Mouse (Mus musculus) heart, adult 11 months (tissue): ENCODE measurements at regions not wholly inside any gene's neighbourhood (a gene's known extent, or its start where the extent isn't known, plus 50 kb on each side); places are given as distances from the start of the nearest gene placed in this dataset.

Experiments used
- DNase-seq: peaks from one replicate; pipeline ENCODE4 v3.0.0; 2022

GRCm38 (mm10) chr2:179277887-179278282 lies 164.3 kb upstream of the Cdh4 start:
- DNase-seq: peak; percentile 90

DNA sequence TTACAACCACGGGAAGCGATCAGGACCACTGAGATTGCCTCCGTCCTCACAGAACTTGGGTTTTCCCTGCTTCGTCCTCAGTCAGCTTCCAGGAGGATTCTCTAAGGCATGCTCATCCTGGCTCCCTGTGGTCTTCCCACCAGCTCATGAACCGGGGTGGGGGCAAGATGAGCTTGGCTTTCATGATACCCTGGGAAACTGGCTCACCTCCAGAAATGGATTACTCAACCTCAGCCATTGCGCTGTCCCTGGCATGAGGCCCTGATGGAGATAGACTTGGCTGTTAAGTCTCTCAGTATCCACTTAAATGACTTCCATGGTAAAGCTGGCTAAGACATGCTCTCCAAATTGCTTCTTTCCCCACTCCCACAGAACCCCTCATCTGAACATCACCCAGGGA lies 160.0 kb upstream of the Cdh4 start:
- DNase-seq: no peak

- no peak for DNase-seq
These were observed 151.8 kb upstream of the Cdh4 start for GRCm38 (mm10) chr2:179290394-179290793.

DNA sequence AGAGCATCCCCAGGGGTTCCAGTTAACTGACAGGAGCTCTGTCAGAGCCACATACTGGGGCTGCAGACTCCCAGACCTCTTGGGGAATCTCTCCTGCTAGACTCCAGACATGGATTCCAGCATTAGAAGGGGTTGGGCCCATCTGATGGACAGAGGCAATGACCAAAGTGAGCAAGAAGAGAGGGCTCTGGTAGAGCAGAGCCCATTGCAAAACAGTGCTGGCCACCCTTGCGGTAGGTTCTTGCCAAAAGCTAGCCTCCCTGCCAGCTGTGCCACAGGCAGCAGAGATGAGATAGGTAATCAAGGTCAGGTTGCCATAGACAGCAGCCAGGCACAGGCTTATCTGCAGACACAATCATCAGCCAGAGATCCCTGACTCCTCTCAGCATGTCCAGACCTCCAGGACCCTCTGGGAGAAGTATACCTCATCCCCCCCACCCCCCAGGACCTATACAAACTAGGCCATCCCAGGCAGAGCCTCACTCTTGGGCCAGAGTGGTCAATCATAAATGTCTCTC lies 151.1 kb upstream of the Cdh4 start:
- peak; percentile 81 for DNase-seq

DNA sequence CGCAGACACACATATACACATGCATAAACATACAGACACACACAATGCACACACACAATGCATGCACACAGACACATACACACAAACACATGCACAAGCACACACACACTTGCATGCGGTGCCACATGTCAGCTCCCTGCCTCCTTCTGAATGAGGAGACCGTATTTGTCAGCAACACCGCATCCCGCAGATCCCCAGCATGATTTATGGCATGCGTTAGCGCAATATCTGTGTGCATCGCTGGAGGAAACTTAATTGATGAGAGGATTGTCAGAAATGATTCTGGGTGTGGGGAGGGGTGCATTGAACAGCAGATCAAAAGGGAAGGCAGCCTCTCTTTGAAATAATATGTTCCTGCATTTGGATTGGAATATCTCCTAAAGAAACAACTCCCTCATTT lies 150.3 kb upstream of the Cdh4 start:
- DNase-seq: no peak

GRCm38 (mm10) chr2:179292566-179292965 lies 149.7 kb upstream of the Cdh4 start:
- no peak for DNase-seq

GRCm38 (mm10) chr2:179293114-179293513 lies 149.1 kb upstream of the Cdh4 start:
- peak; percentile 45 for DNase-seq

- no peak for DNase-seq
These were observed 145.2 kb upstream of the Cdh4 start for GRCm38 (mm10) chr2:179297057-179297456.

- DNase-seq: no peak
These were observed 138.5 kb upstream of the Cdh4 start for GRCm38 (mm10) chr2:179303765-179304164.

GRCm38 (mm10) chr2:179307286-179307931 lies 134.8 kb upstream of the Cdh4 start:
- DNase-seq: peak; percentile 91

DNA sequence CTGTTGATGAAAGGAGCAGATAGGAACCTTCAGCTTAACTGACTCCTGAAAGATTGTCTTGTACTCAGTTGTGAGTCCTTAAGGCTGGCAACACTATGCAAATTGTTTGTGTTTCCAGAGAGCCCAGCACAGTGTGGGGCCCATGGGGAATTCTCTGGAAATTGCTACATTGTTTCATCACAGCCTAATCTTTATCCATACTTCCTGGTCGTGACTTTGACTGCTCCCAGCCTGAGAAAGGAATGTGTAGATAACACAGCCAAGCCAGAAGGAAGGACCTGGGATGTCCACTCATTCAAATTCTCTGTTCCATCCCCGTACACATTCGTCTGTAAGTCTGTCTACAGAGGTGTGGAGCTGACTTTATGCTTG lies 134.3 kb upstream of the Cdh4 start:
- peak; percentile 92 for DNase-seq

DNA sequence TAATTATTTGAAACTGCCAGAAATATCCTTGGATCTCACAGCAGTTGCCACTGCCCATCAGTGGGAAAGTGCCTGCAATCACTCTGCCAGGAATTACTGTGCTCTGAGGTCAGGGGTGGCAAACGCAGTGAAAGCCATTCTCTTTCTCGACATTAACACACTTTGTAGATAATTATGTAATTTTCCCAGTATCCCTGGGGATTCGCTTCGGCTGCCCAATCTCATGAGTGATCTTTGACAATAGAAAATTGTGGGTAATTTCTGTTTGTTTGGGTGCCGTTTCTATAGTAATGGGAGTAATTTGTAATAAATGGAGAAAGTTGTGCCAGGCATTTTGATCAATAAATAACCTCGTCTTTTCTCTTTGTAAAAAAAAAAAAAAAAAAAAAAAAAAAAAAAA lies 124.2 kb upstream of the Cdh4 start:
- no peak for DNase-seq

GRCm38 (mm10) chr2:179325242-179325641 lies 117.0 kb upstream of the Cdh4 start:
- DNase-seq: no peak

DNA sequence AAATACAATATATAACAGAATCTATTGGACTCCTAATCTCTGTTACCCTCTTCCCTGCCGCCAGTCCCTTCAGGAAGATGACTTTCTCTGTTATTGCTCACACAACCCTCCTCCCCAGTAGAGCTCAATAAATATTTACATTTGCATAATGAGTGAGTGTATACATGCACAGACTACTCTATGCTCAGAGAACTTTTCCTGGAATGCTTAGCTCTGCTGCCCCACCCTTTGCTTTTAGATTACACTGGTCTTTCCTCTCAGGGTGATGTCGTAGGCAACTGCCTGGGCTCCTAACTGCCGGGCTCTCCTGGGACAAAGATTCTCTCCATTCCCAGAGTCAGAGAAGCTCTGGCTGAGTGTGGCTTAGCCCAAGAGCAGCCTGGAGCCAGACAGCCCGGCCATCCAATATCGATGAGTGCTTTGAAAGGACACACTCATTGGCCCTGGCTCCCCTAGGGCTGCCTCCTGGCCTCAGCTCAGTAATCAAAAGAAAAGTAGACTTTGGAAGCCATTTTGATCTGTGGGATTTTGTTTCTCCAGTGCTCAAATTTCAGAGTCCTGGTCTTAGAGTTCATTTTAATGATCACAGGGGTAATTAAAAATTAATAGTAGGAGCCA lies 109.2 kb upstream of the Cdh4 start:
- no peak for DNase-seq

GRCm38 (mm10) chr2:179333587-179333986 lies 108.6 kb upstream of the Cdh4 start:
- no peak for DNase-seq

GRCm38 (mm10) chr2:179336235-179336634 lies 106.0 kb upstream of the Cdh4 start:
- DNase-seq: no peak

GRCm38 (mm10) chr2:179352676-179353075 lies 89.6 kb upstream of the Cdh4 start:
- peak; percentile 71 for DNase-seq

GRCm38 (mm10) chr2:179354866-179355265 lies 87.4 kb upstream of the Cdh4 start:
- DNase-seq: peak; percentile 73

DNA sequence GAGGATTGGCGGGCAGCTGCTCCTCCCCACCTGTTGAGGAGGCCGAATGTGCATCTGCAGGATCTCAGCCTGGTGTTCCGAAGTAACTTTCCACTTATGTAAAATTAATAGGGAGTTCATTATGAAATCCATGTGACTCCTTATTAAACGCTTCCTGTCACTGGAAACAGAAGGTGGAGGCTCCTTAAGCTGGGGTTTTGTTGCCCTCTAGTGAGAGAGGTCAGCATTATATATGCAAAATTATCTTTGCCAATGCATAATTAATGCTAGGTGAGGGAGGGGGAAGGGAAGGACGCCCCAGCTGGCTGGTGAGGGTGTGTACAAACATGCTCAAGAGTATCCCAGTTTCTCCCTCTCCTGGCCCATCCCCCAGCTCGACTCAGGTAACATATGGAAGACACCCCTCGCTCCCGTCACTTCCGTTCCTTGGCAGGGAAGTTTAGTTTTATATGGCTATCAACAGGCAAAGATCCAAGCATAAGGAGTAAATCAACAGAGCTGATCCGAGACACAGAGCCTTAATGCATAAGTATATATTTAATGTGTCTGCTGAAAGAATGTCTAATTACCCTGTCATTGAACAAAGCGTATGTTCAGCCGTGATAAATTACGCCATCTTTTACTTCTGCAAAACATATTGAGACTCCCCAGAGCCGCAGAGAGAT lies 71.2 kb upstream of the Cdh4 start:
- no peak for DNase-seq

DNA sequence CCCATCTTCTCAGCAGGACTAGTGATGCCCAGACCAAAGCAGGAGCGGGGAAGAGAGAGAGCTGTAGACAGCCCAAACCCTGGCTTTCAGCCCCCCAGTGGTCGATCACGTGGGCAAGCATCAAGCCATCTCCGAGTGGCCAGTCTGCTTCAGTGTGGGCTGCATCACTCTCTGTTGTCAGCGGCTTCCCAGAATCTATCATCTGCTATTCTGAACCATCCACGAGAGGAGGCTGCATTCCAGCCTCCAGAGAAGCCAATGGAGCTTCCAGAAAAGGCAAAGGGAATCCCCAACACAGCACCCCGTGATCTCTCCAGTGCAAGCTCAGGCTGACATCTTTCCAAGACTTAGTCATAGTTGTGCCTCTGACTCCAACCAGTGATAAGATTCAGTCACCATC lies 70.7 kb upstream of the Cdh4 start:
- DNase-seq: no peak

DNA sequence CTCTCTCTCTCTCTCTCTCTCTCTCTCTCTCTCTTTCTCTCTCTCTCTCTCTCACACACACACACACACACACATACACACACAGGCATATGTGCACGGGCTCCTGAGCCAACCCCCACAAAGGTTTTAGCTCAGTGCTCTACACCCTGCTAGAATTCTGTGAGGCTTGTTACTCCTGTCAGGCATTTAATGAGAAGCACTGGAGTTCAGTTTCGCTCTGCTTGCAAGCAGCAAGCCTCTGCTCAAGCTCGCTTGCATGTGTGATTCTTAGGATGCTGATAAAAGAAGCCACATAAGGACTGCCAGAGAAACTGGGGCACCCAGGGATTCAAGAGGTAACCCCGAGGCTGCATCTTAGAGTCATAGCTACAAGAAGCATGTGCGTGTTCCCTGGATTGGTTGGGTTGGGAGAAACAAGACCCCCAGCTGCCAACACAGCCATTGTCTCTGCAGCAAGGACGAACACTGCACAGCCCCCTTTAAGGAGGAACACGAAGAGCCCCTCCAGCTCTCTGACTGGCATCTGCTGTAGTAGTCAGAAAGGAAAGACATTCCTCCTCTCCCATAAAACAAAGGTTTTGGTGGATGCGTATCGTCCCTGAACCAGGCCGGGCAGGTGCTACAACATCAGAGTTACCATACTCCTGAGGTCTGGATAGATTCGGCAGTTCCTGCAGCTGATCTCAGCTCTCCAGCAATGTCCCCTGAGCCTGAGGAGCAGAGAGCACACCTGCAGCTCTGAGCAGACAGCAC lies 62.4 kb upstream of the Cdh4 start:
- no peak for DNase-seq

- DNase-seq: no peak
These were observed 61.9 kb upstream of the Cdh4 start for GRCm38 (mm10) chr2:179380444-179380705.

DNA sequence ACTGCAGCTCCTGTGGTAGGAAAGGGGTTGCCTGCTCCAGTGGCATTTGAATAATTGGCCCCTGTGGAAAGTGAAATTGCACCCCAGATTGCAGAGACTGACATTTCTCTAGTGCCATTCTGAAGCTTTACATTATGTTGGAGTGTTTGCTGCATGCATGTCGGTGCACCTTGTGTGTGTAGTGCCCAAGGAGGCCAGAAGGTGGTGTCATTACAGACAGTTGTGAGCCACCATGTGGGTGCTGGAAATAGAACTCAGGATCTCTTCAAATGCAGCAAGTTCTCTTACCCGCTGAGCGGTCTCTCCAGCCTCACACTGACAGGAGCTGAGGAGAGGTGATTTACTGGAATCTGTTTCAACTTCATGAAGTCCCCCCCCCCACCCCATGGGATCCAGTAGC lies 60.3 kb upstream of the Cdh4 start:
- no peak for DNase-seq

GRCm38 (mm10) chr2:179382594-179382993 lies 59.6 kb upstream of the Cdh4 start:
- peak; percentile 92 for DNase-seq
